Mouse (Mus musculus) CH12.LX (cell line): ENCODE data around the gene Rps27l. TPM values are rescaled to one million over a fixed set of nuclear protein-coding genes. Genes with fewer than 3 reads are reported as not detected.

Source experiments
- DNase-seq: peaks from one replicate; pipeline ENCODE4 v3.0.0-alpha.2; 2013; ENCODE audit errors: extremely low read depth
- H3K27ac ChIP-seq: 2 replicates; pipeline ENCODE4 v1.5.1; 2012; ENCODE audit warnings: low read depth, mild to moderate bottlenecking, control low read depth, moderate library complexity; ENCODE audit not compliant: insufficient read depth
- H3K27me3 ChIP-seq: replicated peaks from 2 replicates; pipeline ENCODE3; 2012; ENCODE audit warnings: inconsistent platforms
- H3K36me3 ChIP-seq, 2 experiments: replicated peaks in 1 of 2; 2 replicates each; pipeline versions ENCODE3 to v1.6.1; 2012; ENCODE audit warnings: inconsistent platforms in 1 of 2, low read length in 1 of 2, mild to moderate bottlenecking in 1 of 2, mixed read lengths in 1 of 2, moderate library complexity in 1 of 2; ENCODE audit not compliant: control insufficient read depth in 1 of 2, insufficient read depth in 1 of 2
- H3K4me1 ChIP-seq, 2 experiments: 2 replicates each; pipeline ENCODE4 v1.6.1; 2012; ENCODE audit warnings: inconsistent platforms in 1 of 2, moderate library complexity in 1 of 2; ENCODE audit not compliant: insufficient read depth in 2 of 2, control insufficient read depth in 1 of 2
- H3K4me2 ChIP-seq: 2 replicates; pipeline ENCODE4 v1.6.1; 2012; ENCODE audit warnings: low read depth, mild to moderate bottlenecking, control low read depth; ENCODE audit not compliant: poor library complexity, insufficient read depth, severe bottlenecking
- H3K4me3 ChIP-seq, 3 experiments: fragments of 150-350 bp in 1 of 3; sonication (generic) in 1 of 3; replicated peaks in 1 of 3; 2 replicates each; pipeline versions ENCODE3 to v1.5.1; 2011 to 2012; ENCODE audit warnings: low read depth in 2 of 3, low read length in 2 of 3, mild to moderate bottlenecking in 2 of 3, moderate library complexity in 2 of 3, control low read depth in 1 of 3, improper control_type of control experiment in 1 of 3, inconsistent platforms in 1 of 3, mixed read lengths in 1 of 3; ENCODE audit not compliant: poor library complexity in 1 of 3
- H3K79me2 ChIP-seq: replicated peaks from 2 replicates; pipeline ENCODE4 v1.6.1; 2012; ENCODE audit warnings: mild to moderate bottlenecking, moderate library complexity; ENCODE audit not compliant: control insufficient read depth, poor library complexity, insufficient read depth, severe bottlenecking; ENCODE audit errors: extremely low read depth
- H3K9ac ChIP-seq: 2 replicates; pipeline ENCODE4 v1.6.1; 2012; ENCODE audit warnings: low read depth, mild to moderate bottlenecking, control low read depth, moderate library complexity; ENCODE audit not compliant: insufficient read depth
- H3K9me3 ChIP-seq: replicated peaks from 2 replicates; pipeline ENCODE3; 2012; ENCODE audit warnings: low read length, inconsistent platforms, mixed read lengths
- CHD2 ChIP-seq: IDR thresholded peaks from 2 replicates; pipeline ENCODE4 v1.6.1; 2011; ENCODE audit warnings: low read length, improper control_type of control experiment
- CTCF ChIP-seq, 2 experiments: IDR thresholded peaks in 1 of 2; conservative IDR thresholded peaks in 1 of 2; 2 replicates each; pipeline ENCODE4 v1.5.1; 2011 to 2012; ENCODE audit warnings: low read depth in 2 of 2, low read length in 2 of 2, improper control_type of control experiment in 1 of 2, inconsistent platforms in 1 of 2, mild to moderate bottlenecking in 1 of 2, moderate library complexity in 1 of 2
- E2F4 ChIP-seq: IDR thresholded peaks from 2 replicates; pipeline ENCODE4 v1.6.1; 2011; ENCODE audit warnings: low read depth, low read length, improper control_type of control experiment; ENCODE audit not compliant: insufficient replicate concordance
- GABPA ChIP-seq: IDR thresholded peaks from 2 replicates; pipeline ENCODE4 v1.6.1; 2012; ENCODE audit warnings: low read depth, low read length, improper control_type of control experiment, inconsistent platforms; ENCODE audit not compliant: insufficient replicate concordance
- KAT2A ChIP-seq: IDR thresholded peaks from 2 replicates; pipeline ENCODE4 v1.6.1; 2012; ENCODE audit warnings: low read length, improper control_type of control experiment, inconsistent platforms; ENCODE audit not compliant: insufficient replicate concordance
- MEF2A ChIP-seq: IDR thresholded peaks from 2 replicates; pipeline ENCODE4 v1.6.1; 2014; ENCODE audit warnings: low read depth, mild to moderate bottlenecking, inconsistent platforms, low read length, improper control_type of control experiment, borderline replicate concordance
- MYC ChIP-seq: IDR thresholded peaks from 2 replicates; pipeline ENCODE4 v1.6.1; 2011; ENCODE audit warnings: low read depth, mild to moderate bottlenecking, improper control_type of control experiment, low read length
- RAD21 ChIP-seq: IDR thresholded peaks from 2 replicates; pipeline ENCODE4 v1.6.1; 2011; ENCODE audit warnings: low read depth, mild to moderate bottlenecking, low read length, improper control_type of control experiment, moderate library complexity
- RCOR1 ChIP-seq: conservative IDR thresholded peaks from 2 replicates; pipeline ENCODE4 v1.6.1; 2012; ENCODE audit warnings: low read depth, mild to moderate bottlenecking, inconsistent platforms, low read length, improper control_type of control experiment
- SMC3 ChIP-seq: IDR thresholded peaks from 2 replicates; pipeline ENCODE4 v1.6.1; 2011; ENCODE audit warnings: low read depth, low read length, improper control_type of control experiment
- TBP ChIP-seq: conservative IDR thresholded peaks from 2 replicates; pipeline ENCODE4 v1.6.1; 2011; ENCODE audit warnings: low read depth, low read length, improper control_type of control experiment
- USF2 ChIP-seq: conservative IDR thresholded peaks from 2 replicates; pipeline ENCODE4 v1.6.1; 2011; ENCODE audit warnings: low read depth, low read length, improper control_type of control experiment
- ZC3H11A ChIP-seq: IDR thresholded peaks from 2 replicates; pipeline ENCODE4 v1.6.1; 2012; ENCODE audit warnings: low read depth, mild to moderate bottlenecking, inconsistent platforms, low read length, improper control_type of control experiment
- ZKSCAN1 ChIP-seq: IDR thresholded peaks from 2 replicates; pipeline ENCODE4 v1.6.1; 2012; ENCODE audit warnings: low read depth, inconsistent platforms, low read length, improper control_type of control experiment, borderline replicate concordance
- ZNF384 ChIP-seq: IDR thresholded peaks from 2 replicates; pipeline ENCODE4 v1.6.1; 2012; ENCODE audit warnings: low read depth, low read length, improper control_type of control experiment, inconsistent platforms
- dilution Hi-C: fragments of 300-500 bp; cut with MboI; formaldehyde crosslinking; loops from 2 replicates; pipeline ENCODE4 v1.14.3; 2020; ENCODE audit warnings: low sequenced_read_pairs; ENCODE audit not compliant: extremely low pct_unique_long_range_greater_than_20kb, extremely low pct_ligation_motif_present
- in situ Hi-C: fragments of 300-500 bp; cut with MboI; formaldehyde crosslinking; loops from 3 replicates; pipeline ENCODE4 v1.14.3; 2019; ENCODE audit warnings: low sequenced_read_pairs, low pct_ligation_motif_present, low pct_unique_long_range_greater_than_20kb, mixed read lengths
- polyA plus RNA-seq: library from polyadenylated mRNA; unstranded; fragments of >175 nt; gene quantifications from 2 replicates; pipeline ENCODE4 v1.2.1, GENCODE M21; 2012; ENCODE audit warnings: low read depth; ENCODE audit not compliant: insufficient read length
- total RNA-seq, 2 experiments: library from RNA; depleted of rRNA; stranded (reverse); fragments of 300-350 nt in 1 of 2; fragments of >200 nt in 1 of 2; gene quantifications; 2 replicates each; pipeline ENCODE4 v1.2.3; 2012 to 2014

The Rps27l gene
- total and polyA plus RNA-seq, 3 experiments: 593 to 1,755 (median 694) TPM

- Histone ChIP-seq H3K27ac (no peak overlapping the region), H3K79me2 (peaks cover 37% of the 10 kb centered on the region), H3K4me2 (no peak overlapping the region), H3K36me3 (peaks cover 0 to 56% of the 10 kb centered on the region in 2 experiments), H3K9me3 (no peaks in the 10 kb centered on the region), H3K4me1 (peaks cover 4 to 38% of the 10 kb centered on the region in 2 experiments; a peak in 3 of 4 replicates), H3K27me3 (no peaks in the 10 kb centered on the region), H3K9ac (no peak overlapping the region), H3K4me3 (no peak overlapping the region)
- no peak for DNase-seq
- TF ChIP-seq RAD21: no peak
- dilution Hi-C loops: no loop called here
- in situ Hi-C loops: no loop called here
Observed at GRCm38 (mm10) chr9:66907746-66908397, 38.0 kb upstream of the Rps27l start.

GRCm38 (mm10) chr9:66909922-66910321 is 36.0 kb upstream of the Rps27l start:
- DNase-seq: no peak
- H3K9me3 ChIP-seq: no peaks in the 10 kb centered on the region
- H3K36me3 ChIP-seq: peaks cover 4 to 57% of the 10 kb centered on the region in 2 experiments
- H3K4me1 ChIP-seq: peaks cover 4 to 53% of the 10 kb centered on the region in 2 experiments
- no peak overlapping the region for H3K9ac ChIP-seq
- in situ Hi-C loops: no loop called here
- H3K4me2 ChIP-seq: no peak overlapping the region
- peaks cover 46% of the 10 kb centered on the region for H3K79me2 ChIP-seq
- dilution Hi-C loops: no loop called here
- H3K27ac ChIP-seq: no peak overlapping the region
- H3K27me3 ChIP-seq: no peaks in the 10 kb centered on the region
- no peak overlapping the region for H3K4me3 ChIP-seq
- no peak for TF ChIP-seq ZC3H11A

- H3K36me3 ChIP-seq: peaks cover 4 to 62% of the 10 kb centered on the region in 2 experiments
- in situ Hi-C loops (no loop called here), dilution Hi-C loops (no loop called here)
- H3K27me3 ChIP-seq: no peaks in the 10 kb centered on the region
- H3K79me2 ChIP-seq: peaks cover 50% of the 10 kb centered on the region
- no peak overlapping the region for H3K27ac ChIP-seq
- H3K9ac ChIP-seq: no peak overlapping the region
- TF ChIP-seq RCOR1: no peak
- TF ChIP-seq ZKSCAN1: no peak
- TF ChIP-seq USF2: no peak
- TF ChIP-seq CHD2: no peak
- TF ChIP-seq KAT2A: no peak
- TF ChIP-seq TBP: no peak
- no peak for TF ChIP-seq ZNF384
- no peak for TF ChIP-seq GABPA
- no peak for TF ChIP-seq SMC3
- TF ChIP-seq MEF2A: no peak
- no peak for TF ChIP-seq E2F4
- no peak for TF ChIP-seq MYC
- TF ChIP-seq CTCF (conservative IDR thresholded peaks at IDR 0.05 in 1 of 2, IDR thresholded peaks at IDR 0.05 in 1 of 2; ENCODE audit: low read depth in 2 of 2, low read length in 2 of 2): no peak
- H3K4me1 ChIP-seq: peaks cover 9 to 60% of the 10 kb centered on the region in 2 experiments
- H3K4me2 ChIP-seq: no peak overlapping the region
- H3K9me3 ChIP-seq: no peaks in the 10 kb centered on the region
- H3K4me3 ChIP-seq: no peak overlapping the region
- no peak for DNase-seq
Observed at GRCm38 (mm10) chr9:66910677-66911076, 35.2 kb upstream of the Rps27l start.
